Mouse (Mus musculus) limb, embryonic 12.5 days (tissue): ENCODE data around the gene Arhgap9. TPM values are rescaled to one million over a fixed set of nuclear protein-coding genes. Genes with fewer than 3 reads are reported as not detected.

Source experiments
- ATAC-seq: fragments of 200-750 bp; cut with Nextera tagmentation; 2 replicates; pipeline ENCODE4 v1.8.0; 2017; ENCODE audit warnings: low read depth, moderate TSS enrichment; ENCODE audit not compliant: insufficient number of reproducible peaks, insufficient read depth, low FRiP score, low TSS enrichment
- H3K27ac ChIP-seq: fragments of 300-500 bp; sonication (generic); 2 replicates; pipeline ENCODE4 v1.5.1; 2016; ENCODE audit warnings: mild to moderate bottlenecking, moderate library complexity
- H3K27me3 ChIP-seq: fragments of 300-500 bp; sonication (generic); 2 replicates; pipeline ENCODE4 v1.6.1; 2016; ENCODE audit warnings: mild to moderate bottlenecking, moderate library complexity
- H3K36me3 ChIP-seq: fragments of 300-500 bp; sonication (generic); 2 replicates; pipeline ENCODE4 v1.6.1; 2016; ENCODE audit warnings: mild to moderate bottlenecking, moderate library complexity
- H3K4me1 ChIP-seq: fragments of 300-500 bp; sonication (generic); replicated peaks from 2 replicates; pipeline ENCODE4 v1.6.1; 2016
- H3K4me2 ChIP-seq: fragments of 300-500 bp; sonication (generic); 2 replicates; pipeline ENCODE4 v1.6.1; 2016; ENCODE audit warnings: mild to moderate bottlenecking, moderate library complexity
- H3K4me3 ChIP-seq: fragments of 300-500 bp; sonication (generic); replicated peaks from 2 replicates; pipeline ENCODE4 v1.5.1; 2016; ENCODE audit warnings: mild to moderate bottlenecking
- H3K9ac ChIP-seq: fragments of 300-500 bp; sonication (generic); replicated peaks from 2 replicates; pipeline ENCODE4 v1.6.1; 2016; ENCODE audit warnings: mild to moderate bottlenecking, moderate library complexity
- H3K9me3 ChIP-seq: fragments of 300-500 bp; sonication (generic); 2 replicates; pipeline ENCODE4 v1.6.1; 2016; ENCODE audit warnings: mild to moderate bottlenecking, moderate library complexity
- WGBS: fragments of 180-500 bp; shearing (Covaris S2); methylation state at CpG from one replicate; pipeline ENCODE4 v1.1.7; 2016; 5-methylcytosine and 5-hydroxymethylcytosine counted together
- polyA plus RNA-seq: library from polyadenylated mRNA; unstranded; fragments of >200 nt; fragmentation: Nextera tagmentation; extraction: Ambion mirVana; gene quantifications from 2 replicates; pipeline ENCODE4 v1.2.1, GENCODE M21; 2016

Arhgap9 gene
- polyA plus RNA-seq, 1 experiment from 2014 or later = 5.7 TPM

DNA sequence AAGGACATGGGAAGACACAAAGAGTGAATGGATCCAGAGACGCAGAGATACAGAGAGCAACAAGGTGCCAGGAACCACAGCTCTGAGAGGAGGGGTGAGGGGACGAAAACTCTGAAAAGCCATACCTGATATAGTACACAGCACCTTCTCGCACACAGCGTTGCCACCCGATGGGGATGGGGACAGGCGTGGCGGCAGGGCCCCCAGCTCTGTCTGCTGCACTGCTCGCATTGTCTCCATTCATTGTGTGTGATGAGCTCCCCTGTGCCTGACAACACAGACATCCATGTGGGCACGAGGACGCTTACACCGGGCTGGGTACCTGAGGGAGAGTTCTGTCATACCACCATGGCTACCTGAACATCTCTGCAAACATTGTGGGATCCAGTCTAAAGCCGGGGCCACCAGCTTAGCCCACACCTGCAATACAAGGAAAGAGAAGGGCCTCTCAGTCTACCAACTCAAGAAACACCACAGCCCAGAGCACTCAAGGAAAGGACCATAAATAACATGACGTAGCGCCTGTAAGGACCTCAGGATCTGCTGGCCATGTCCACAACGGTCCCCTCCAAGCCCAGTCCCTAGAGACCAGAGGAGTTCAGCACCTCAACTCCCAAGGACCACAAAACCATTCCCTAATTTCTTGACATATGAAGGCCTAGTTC lies 34.4 kb upstream of the Arhgap9 start:
- H3K4me1 ChIP-seq = peaks cover 54% of the 10 kb centered on the region
- H3K27me3 ChIP-seq = no peaks in the 10 kb centered on the region
- 71% methylated on average over 15 of the region's 15 CpGs for WGBS
- H3K9me3 ChIP-seq = no peaks in the 10 kb centered on the region
- H3K4me2 ChIP-seq = peak overlapping the region; percentile 92
- peak overlapping the region; percentile 80 for H3K9ac ChIP-seq
- ATAC-seq = no peak
- H3K4me3 ChIP-seq = peak overlapping the region; percentile 71
- peak overlapping the region; percentile 98 for H3K27ac ChIP-seq
- H3K36me3 ChIP-seq = peaks cover 56% of the 10 kb centered on the region

GRCm38 (mm10) chr10:127287936-127288293 lies 33.8 kb upstream of the Arhgap9 start:
- peak overlapping the region; percentile 98 for H3K27ac ChIP-seq
- H3K27me3 ChIP-seq = no peaks in the 10 kb centered on the region
- peak overlapping the region; percentile 92 for H3K4me2 ChIP-seq
- peaks cover 56% of the 10 kb centered on the region for H3K36me3 ChIP-seq
- no peaks in the 10 kb centered on the region for H3K9me3 ChIP-seq
- peaks cover 57% of the 10 kb centered on the region for H3K4me1 ChIP-seq
- peak overlapping the region; percentile 80 for H3K9ac ChIP-seq
- peak overlapping the region; percentile 71 for H3K4me3 ChIP-seq
- WGBS = 0% methylated on average over 3 of the region's 3 CpGs
- no peak for ATAC-seq

- 3% methylated on average over 27 of the region's 28 CpGs for WGBS
- ATAC-seq = no peak
These were observed 33.4 kb upstream of the Arhgap9 start for GRCm38 (mm10) chr10:127288328-127288799.

GRCm38 (mm10) chr10:127288800-127289572 lies 32.8 kb upstream of the Arhgap9 start, which contains the start of gene Mbd6:
Mbd6 (minus strand) TSS chr10:127289018.
- Histone ChIP-seq H3K9me3 (no peaks in the 10 kb centered on the region), H3K4me3 (peak within 1 kb of the TSS; percentile 71), H3K27me3 (no peaks in the 10 kb centered on the region), H3K4me2 (peak within 1 kb of the TSS; percentile 92), H3K4me1 (peaks cover 60% of the 10 kb centered on the region), H3K9ac (peak within 1 kb of the TSS; percentile 80), H3K27ac (peak within 1 kb of the TSS; percentile 98), H3K36me3 (peaks cover 56% of the 10 kb centered on the region)
- under 1% methylated on average over 53 of the region's 65 CpGs for WGBS
- peak; percentile 4; the same call in 1 of the 2 replicates for ATAC-seq

More at GRCm38 (mm10) chr10:127288328-127288799, 33.4 kb upstream of the Arhgap9 start:
- Histone ChIP-seq H3K36me3 (peaks cover 56% of the 10 kb centered on the region), H3K27me3 (no peaks in the 10 kb centered on the region), H3K27ac (peak overlapping the region; percentile 98), H3K4me2 (peak overlapping the region; percentile 92), H3K4me3 (peak overlapping the region; percentile 71), H3K9ac (peak overlapping the region; percentile 80), H3K9me3 (no peaks in the 10 kb centered on the region), H3K4me1 (peaks cover 60% of the 10 kb centered on the region)

DNA sequence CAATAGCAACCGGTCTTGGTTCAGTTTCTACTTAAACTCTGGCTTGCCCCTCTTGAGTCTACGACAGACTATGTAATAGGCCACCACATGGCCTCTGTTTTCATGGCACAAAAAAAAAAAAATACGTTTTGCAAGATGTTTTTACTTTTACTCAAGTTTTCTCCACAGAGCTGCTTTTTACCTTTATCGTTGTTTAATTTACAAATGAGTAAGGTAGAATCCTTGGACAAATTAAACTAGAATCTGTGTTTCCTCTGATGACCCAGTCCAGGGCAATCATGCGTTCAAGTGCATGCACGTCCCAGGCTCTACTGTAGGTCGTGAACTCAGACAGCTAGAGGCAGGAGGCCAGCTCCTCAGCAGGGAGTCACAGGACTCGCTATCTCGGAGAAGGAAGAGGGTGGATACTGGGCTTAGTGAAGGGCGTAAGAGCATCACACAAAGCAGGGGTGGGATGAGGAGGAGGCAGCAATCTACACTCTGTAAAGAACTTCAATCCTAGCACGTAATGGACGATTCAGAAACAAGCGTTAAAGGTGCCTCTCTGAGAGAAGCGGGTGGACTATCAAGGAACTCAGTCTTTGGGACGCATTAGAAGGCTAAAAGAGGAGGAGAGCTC lies 32.1 kb upstream of the Arhgap9 start:
- no peak; the same call in 1 of the 2 replicates for ATAC-seq
- Histone ChIP-seq H3K9ac (peak overlapping the region; percentile 80; the same call in 1 of the 2 replicates), H3K4me3 (peak overlapping the region; percentile 71), H3K4me1 (peaks cover 60% of the 10 kb centered on the region), H3K27me3 (no peaks in the 10 kb centered on the region), H3K36me3 (peaks cover 56% of the 10 kb centered on the region), H3K9me3 (no peaks in the 10 kb centered on the region), H3K27ac (peak overlapping the region; percentile 98), H3K4me2 (peak overlapping the region; percentile 92)
- 1% methylated on average over 15 of the region's 15 CpGs for WGBS

DNA sequence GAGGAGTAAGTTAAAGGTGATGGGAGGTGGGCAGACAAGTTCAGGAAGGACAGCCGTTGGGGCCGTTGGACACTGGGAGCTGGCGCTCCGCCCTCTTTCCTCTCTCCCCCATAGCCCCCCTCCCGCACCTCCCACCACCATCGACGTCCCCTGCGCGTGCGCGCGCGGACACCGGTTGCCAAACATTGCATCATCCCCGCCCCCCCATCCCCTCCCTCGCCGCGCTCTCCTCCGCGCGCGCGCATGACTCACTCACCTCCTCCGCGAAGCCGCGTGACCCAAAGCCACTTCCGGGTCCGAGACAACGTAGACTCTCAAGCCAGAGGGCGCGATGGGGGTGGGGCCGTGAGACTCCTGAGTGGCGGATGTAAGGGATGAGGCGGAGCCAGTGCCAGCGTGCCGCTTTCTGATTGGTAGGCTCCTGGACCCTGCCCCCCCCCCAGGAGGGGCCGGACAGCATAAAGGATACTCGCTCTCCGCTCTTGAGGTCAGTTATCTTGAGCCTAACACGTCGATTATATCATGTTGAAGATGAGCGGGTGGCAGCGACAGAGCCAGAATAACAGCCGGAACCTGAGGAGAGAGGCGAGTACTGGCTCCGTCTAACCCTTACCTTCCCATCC lies 31.3 kb upstream of the Arhgap9 start:
- Histone ChIP-seq H3K36me3 (peaks cover 56% of the 10 kb centered on the region), H3K27ac (peak overlapping the region; percentile 98), H3K27me3 (no peaks in the 10 kb centered on the region), H3K4me1 (peaks cover 53% of the 10 kb centered on the region), H3K9me3 (no peaks in the 10 kb centered on the region), H3K4me2 (peak overlapping the region; percentile 92), H3K9ac (peak overlapping the region; percentile 63), H3K4me3 (peak overlapping the region; percentile 71)
- WGBS = under 1% methylated on average over 46 of the region's 47 CpGs
- peak; percentile 87 for ATAC-seq

DNA sequence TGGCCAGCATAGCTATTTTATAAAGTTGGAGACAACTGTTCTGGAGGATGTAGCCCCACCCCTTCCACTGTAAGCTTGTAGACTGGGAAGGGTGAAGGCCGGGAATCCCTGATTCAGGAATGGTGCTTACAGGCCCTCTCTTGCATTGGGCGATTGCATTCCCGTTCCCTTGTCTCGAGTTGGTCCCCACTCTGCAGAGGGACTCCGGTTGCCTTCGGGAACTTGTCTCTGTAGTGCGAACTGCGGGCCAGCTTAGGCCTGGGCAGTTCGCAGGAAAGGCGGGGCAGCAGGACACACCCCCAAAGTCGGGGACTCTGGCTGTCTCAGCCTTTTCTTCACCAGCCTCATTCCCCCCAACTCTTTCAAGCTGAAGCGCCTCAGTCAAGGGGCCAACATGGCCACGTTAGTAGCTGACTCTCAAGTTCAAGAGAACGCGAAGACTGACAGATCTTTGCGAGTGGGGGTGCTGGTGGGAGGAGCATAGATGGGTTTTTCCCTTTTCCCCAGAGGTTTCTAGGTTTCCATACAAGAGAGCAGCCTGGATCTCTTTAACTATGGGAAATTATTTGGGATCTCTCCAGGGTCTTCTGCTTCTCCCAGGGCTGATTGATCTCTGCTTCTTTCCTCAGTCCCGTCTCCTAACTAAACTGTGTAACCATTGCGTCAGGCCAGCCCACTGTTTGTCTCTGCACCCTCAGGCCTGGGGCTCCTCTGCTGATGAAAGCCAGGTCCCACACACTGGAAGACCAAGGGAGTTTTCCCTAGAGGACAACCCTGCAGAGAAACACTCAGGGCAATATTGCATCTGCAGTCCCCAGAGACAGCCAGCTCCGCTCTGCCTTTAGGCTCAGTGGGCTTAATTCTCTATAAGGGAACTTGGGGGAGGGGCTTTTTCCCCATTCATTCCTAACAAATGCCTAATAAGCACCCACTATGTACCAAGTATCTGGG lies 30.6 kb upstream of the Arhgap9 start:
- 4% methylated on average over 19 of the region's 19 CpGs for WGBS

DNA sequence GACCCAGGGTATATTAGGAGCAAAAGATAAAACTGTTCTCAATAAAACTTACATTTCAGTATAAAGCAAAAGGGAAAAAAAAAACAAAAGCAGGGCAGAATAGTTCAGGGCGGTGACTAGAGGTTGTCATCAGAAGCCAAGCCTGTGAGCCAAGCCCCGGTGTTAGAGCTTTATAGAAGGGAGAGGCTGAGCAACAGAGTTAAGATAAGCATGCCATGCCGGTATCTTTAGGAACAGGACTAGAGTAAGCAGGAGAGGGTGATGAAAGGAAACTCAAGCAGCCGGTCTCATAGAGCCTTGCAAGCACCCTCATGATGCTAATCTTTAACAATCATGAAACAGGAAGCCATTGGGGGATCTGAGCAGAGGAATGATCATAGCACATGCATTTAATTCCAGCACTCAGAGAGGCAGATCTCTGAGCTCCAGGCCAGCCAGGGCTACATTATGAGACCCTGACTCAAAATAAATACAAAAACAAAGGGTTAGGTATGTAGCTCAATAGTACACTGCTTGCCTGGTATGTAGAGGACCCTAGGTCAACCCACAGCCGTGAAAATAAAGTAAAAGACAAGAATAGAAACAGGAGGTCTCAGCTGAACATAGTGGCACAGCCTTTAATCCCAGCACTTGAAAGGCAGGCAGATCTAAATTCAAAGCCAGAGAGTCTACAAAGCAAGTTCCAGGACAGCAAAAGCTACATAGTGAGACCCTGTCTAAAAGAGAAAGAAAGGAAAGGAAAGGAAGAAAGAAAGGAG lies 29.7 kb upstream of the Arhgap9 start:
- ATAC-seq = no peak
- Histone ChIP-seq H3K27me3 (no peaks in the 10 kb centered on the region), H3K4me3 (peak overlapping the region; percentile 71), H3K36me3 (peaks cover 56% of the 10 kb centered on the region), H3K4me2 (peak overlapping the region; percentile 92), H3K27ac (peak overlapping the region; percentile 98; the same call in 1 of the 2 replicates), H3K9ac (peak overlapping the region; percentile 63), H3K4me1 (peaks cover 37% of the 10 kb centered on the region), H3K9me3 (no peaks in the 10 kb centered on the region)
- 50% methylated on average over 5 of the region's 5 CpGs for WGBS

More for the DNA sequence above, 30.6 kb upstream of the Arhgap9 start:
- peak overlapping the region; percentile 98 for H3K27ac ChIP-seq
- peak overlapping the region; percentile 92 for H3K4me2 ChIP-seq
- peak; percentile 61 for ATAC-seq
- peaks cover 56% of the 10 kb centered on the region for H3K36me3 ChIP-seq
- H3K27me3 ChIP-seq = no peaks in the 10 kb centered on the region
- peak overlapping the region; percentile 63 for H3K9ac ChIP-seq
- H3K9me3 ChIP-seq = no peaks in the 10 kb centered on the region
- peaks cover 45% of the 10 kb centered on the region for H3K4me1 ChIP-seq
- peak overlapping the region; percentile 71 for H3K4me3 ChIP-seq

GRCm38 (mm10) chr10:127292987-127293538 lies 28.7 kb upstream of the Arhgap9 start:
- no peak overlapping the region for H3K27ac ChIP-seq
- H3K4me2 ChIP-seq = no peak overlapping the region
- H3K4me1 ChIP-seq = peaks cover 27% of the 10 kb centered on the region
- ATAC-seq = no peak
- H3K9ac ChIP-seq = no peak overlapping the region; the same call in 1 of the 2 replicates
- no peaks in the 10 kb centered on the region for H3K9me3 ChIP-seq
- no peak overlapping the region for H3K4me3 ChIP-seq
- peaks cover 61% of the 10 kb centered on the region for H3K36me3 ChIP-seq
- WGBS = 85% methylated on average over 6 of the region's 6 CpGs
- no peaks in the 10 kb centered on the region for H3K27me3 ChIP-seq
